Mouse (Mus musculus) monocyte, adult 5-6 weeks (primary cell): Measurements from ENCODE around the gene Gm4027. TPM values are rescaled to one million over a fixed set of nuclear protein-coding genes. Genes with fewer than 3 reads are reported as not detected.
"Not testable (repeated sequence)": the region's sequence is repeated elsewhere in the genome, so short reads cannot be mapped to it uniquely, and the experiment has no call there.

Experiments
- ATAC-seq: fragments of 153-309, 156-312 bp; replicated peaks from 2 replicates; pipeline ENCODE4 v1.8.0; 2017; ENCODE audit warnings: mild to moderate bottlenecking; ENCODE audit not compliant: low TSS enrichment, insufficient number of reproducible peaks, severe bottlenecking, poor library complexity, low FRiP score
- total RNA-seq: library from RNA; stranded (forward); fragments of 200-1000, 200-491, 200-594 nt; gene quantifications from 3 replicates; pipeline ENCODE4 v1.2.3, GENCODE M21; 2017

Gm4027 gene
- total RNA-seq, result not detected in 3 replicates

GRCm38 (mm10) chr12:87618569-87618968 lies at the start of gene Gm4027:
Gene Gm4027 (plus strand): TSS chr12:87618869.
- not testable (repeated sequence) for ATAC-seq

GRCm38 (mm10) chr12:87601388-87601787 lies 17.3 kb upstream of the Gm4027 start:
- ATAC-seq, result not testable (repeated sequence)

- ATAC-seq, result not testable (repeated sequence)
These were observed 16.3 kb upstream of the Gm4027 start, which contains the start of gene Oog1 for GRCm38 (mm10) chr12:87602388-87602787. Gene Oog1 (plus strand): TSS chr12:87602688.

GRCm38 (mm10) chr12:87644520-87644919 lies 25.9 kb downstream of the Gm4027 start, which contains the start of gene Gm16381:
Gene Gm16381 (minus strand): TSS chr12:87644620.
- ATAC-seq, result not testable (repeated sequence)

- ATAC-seq, result not testable (repeated sequence)
These were observed 34.4 kb downstream of the Gm4027 start for GRCm38 (mm10) chr12:87652916-87653703.

Other genes with a start within 250 kb of the Gm4027 start
- gene Sptlc2, start 230.5 kb upstream of the Gm4027 start, total RNA-seq, result 143 to 275 TPM (median 270 TPM) in 3 replicates
- 58.5 to 81.5 TPM (median 77.2 TPM) in 3 replicates for gene Slirp, start 175.0 kb upstream of the Gm4027 start, total RNA-seq
- gene Alkbh1, start 174.9 kb upstream of the Gm4027 start, total RNA-seq, result 29.1 to 63.3 TPM (median 38.0 TPM) in 3 replicates
- gene Snw1, start 146.6 kb upstream of the Gm4027 start, total RNA-seq, result 144 to 150 TPM (median 147 TPM) in 3 replicates
- gene Gm5788, start 124.1 kb upstream of the Gm4027 start, total RNA-seq, result not detected in 3 replicates
- not detected in 3 replicates for gene Gm8300, start 104.6 kb upstream of the Gm4027 start, total RNA-seq
- gene Oog1, start 16.2 kb upstream of the Gm4027 start, total RNA-seq, result not detected in 3 replicates
- gene Gm16381, start 25.8 kb downstream of the Gm4027 start, total RNA-seq, result not detected in 3 replicates
- gene Gm21319, start 156.9 kb downstream of the Gm4027 start, total RNA-seq, result not detected in 3 replicates
- gene Gm21936, start 176.6 kb downstream of the Gm4027 start, total RNA-seq, result not detected in 3 replicates
- gene BB287469, start 197.7 kb downstream of the Gm4027 start, total RNA-seq, result not detected in 3 replicates
- gene Gm2001, start 223.5 kb downstream of the Gm4027 start, total RNA-seq, result not detected in 3 replicates